Mouse (Mus musculus) T-helper 2 cell (primary cell): ENCODE data around the gene Myo5a.

Source experiments
- in situ Hi-C: fragments of 300-600 bp; cut with MboI, MseI; formaldehyde crosslinking; loops from one replicate; pipeline ENCODE4 v1.15.1; 2025; ENCODE audit warnings: high pct_unique_total_duplicates

The Myo5a gene

DNA sequence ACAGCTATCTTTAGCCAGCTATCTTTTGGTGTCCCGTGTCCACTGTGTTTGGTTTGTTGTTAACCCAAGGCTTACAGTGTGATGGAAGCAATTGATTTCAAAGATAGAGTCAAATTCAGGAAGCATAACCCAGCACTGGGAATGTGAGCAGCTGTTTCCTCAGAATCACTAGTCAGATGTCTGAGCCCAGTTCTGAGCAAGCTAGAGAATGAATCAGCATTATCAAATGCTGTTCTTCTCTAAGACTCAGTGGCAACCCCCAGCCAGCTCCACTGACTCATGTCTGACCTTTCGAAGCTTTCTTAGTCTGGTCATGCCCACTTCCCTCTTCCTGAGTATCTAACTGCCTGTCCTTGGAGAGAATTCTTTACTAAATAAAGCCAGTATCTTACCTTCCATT is 125.5 kb downstream of the Myo5a start:
- in situ Hi-C loops = no loop called here

- in situ Hi-C loops = no loop called here
These were observed 126.5 kb downstream of the Myo5a start for GRCm38 (mm10) chr9:75197297-75197696.

- in situ Hi-C loops = no loop called here
These were observed 130.7 kb downstream of the Myo5a start for GRCm38 (mm10) chr9:75201506-75201905.

DNA sequence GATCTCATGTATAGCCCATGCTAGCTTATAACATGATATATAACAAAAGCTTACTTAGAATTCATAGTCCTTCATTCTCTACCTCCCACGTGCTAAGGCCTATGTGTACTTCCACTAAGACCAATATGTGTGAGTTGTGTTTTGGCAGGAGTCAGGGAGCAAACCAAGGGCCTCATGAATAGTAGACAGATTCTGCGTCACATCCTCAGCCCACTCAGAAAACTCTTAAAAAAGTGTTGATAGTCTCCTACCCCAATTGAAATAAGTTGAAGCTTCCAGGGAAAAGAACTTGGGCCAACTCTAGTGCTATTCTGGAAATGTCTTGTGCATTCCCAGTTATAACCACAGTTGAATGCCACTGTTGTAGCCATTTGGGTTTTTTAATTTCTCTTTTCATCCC is 131.2 kb downstream of the Myo5a start:
- in situ Hi-C loops = no loop called here

DNA sequence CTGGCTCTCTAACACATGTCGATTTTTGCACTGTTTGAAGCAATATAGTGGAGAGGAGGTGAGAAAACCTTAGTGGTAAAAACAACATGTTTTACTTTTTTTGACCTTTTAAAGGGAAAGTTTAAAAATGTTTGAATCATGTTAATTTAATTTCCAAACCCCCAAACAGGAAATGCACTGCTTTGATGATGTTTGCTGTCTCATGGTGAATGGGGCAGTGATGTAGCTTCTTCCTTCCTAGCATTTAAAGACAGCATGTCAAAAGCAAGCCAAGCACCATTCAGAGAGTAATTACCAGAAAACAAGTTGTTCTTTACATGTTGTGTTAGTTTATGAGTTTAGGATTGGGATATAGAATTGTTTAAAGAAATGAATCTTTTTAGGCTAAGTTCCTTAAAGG is 138.4 kb downstream of the Myo5a start:
- in situ Hi-C loops = no loop called here

- in situ Hi-C loops = no loop called here
These were observed 139.5 kb downstream of the Myo5a start for GRCm38 (mm10) chr9:75210269-75210668.

GRCm38 (mm10) chr9:75214743-75215413 is 144.1 kb downstream of the Myo5a start:
- in situ Hi-C loops = no loop called here

DNA sequence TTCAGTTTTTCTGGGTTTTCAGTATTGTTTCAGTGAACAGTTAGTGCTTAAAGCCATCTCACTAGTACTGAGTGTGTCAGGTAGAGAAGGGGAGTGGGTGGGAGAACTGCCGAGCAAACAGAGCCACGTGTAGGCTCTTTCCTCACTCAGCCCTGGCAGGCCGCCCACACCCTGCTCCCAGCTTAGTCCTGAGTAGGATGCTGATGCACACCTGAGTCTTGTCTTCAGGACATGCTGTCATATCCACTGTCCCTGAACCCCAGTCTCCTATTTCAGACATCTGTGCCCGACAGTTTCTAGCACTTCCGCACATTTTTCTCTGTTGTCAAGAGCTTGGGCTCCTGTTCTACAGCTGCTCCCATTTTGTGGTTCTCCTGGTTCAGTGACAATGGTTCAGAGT is 149.1 kb downstream of the Myo5a start:
- in situ Hi-C loops = no loop called here

- in situ Hi-C loops = no loop called here
These were observed 150.8 kb downstream of the Myo5a start for GRCm38 (mm10) chr9:75221420-75222287.

- in situ Hi-C loops = no loop called here
These were observed 161.3 kb downstream of the Myo5a start, which contains the start of gene Myo5c for GRCm38 (mm10) chr9:75231841-75232746. Myo5c (plus strand) TSS chr9:75232020.

- in situ Hi-C loops = no loop called here
These were observed 162.0 kb downstream of the Myo5a start for GRCm38 (mm10) chr9:75232860-75233259.

GRCm38 (mm10) chr9:75234271-75234741 is 163.5 kb downstream of the Myo5a start:
- in situ Hi-C loops = no loop called here

- in situ Hi-C loops = no loop called here
These were observed 164.3 kb downstream of the Myo5a start for GRCm38 (mm10) chr9:75234983-75235627.

- in situ Hi-C loops = no loop called here
These were observed 164.9 kb downstream of the Myo5a start for GRCm38 (mm10) chr9:75235696-75236095.

DNA sequence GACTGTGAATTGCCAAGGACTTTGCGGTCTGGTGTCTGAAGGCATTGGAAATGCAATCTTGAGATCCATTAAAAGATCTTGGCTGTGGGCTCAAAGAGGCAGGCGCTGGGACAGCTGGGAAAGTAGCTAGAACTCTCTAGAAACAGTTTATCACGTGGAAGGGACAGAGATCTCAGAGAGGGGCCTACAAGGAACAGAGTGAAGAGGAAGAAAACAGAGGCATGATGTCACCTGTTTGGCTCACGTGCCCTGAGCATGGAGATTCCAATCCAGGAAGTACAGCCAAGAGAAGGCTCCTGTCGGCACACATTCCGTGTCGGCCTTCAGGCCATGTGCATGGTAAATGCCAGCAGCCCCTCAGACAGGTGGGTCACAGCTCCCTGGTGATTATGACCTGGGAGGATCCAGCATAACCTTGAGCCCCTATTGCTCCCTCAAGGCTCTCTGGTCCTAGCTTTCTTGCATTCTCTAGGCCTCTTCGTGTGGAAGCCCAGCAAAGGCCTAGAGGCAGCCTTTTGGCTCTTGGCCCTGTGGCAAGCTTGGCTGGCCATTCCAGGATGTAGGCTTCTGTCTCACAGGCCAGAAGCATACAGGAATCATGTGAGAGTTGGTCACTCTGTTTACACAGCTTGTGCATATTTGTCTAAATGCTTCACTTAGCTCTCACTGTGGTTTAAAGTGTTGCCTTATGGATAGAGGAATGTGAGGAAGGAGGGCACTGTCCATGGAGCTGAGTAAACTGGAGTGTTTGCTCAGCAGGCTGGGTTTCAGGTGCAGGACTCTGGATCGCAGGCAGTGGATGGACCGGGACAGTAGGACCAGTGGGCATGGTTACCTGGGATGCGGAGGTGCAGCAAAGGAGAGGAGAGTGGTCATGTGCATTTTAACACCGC is 165.8 kb downstream of the Myo5a start:
- in situ Hi-C loops = no loop called here

DNA sequence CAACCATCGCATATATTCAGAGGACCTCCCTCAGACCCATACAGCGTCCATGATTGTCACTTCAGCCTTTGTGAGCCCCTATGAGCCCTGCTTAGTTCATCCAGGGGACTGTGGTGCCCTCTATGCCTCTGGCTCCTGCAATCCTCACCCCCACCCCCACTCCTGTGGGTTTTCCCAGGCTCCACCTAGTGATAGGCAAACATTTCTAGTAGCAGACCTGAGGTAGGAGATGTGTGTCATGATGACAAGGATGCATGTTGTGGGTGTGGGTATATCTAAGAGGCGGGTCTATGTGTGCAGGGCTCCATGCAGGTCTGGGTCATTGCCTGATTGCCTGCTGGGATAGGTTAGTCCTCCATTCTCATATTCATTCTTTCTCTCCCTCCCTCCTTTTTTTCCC is 167.4 kb downstream of the Myo5a start:
- in situ Hi-C loops = no loop called here

- in situ Hi-C loops = no loop called here
These were observed 172.2 kb downstream of the Myo5a start for GRCm38 (mm10) chr9:75243052-75243451.

GRCm38 (mm10) chr9:75243730-75244406 is 173.1 kb downstream of the Myo5a start:
- in situ Hi-C loops = no loop called here

- in situ Hi-C loops = no loop called here
These were observed 173.7 kb downstream of the Myo5a start for GRCm38 (mm10) chr9:75244527-75244926.
